In genomic region chr12:28589090-28589868, GRCm38 (mm10) we compare ENCODE assay signal across 2 mouse cellular contexts.
TF ChIP-seq lines count a peak whose summit lies in the region.

No protein-coding gene starts in this region.

TF ChIP-seq in C2C12, 6 proteins besides CTCF, POLR2A, EP300 and RAD21 (continued from another document):
- no peak for TF ChIP-seq MYOD1 (IDR thresholded peaks at IDR 0.05; ENCODE audit: control insufficient read depth, insufficient read length, low read depth)
- TF ChIP-seq USF1 (IDR thresholded peaks at IDR 0.05; ENCODE audit: low read depth), result no peak

TF ChIP-seq in myocyte, 11 proteins besides CTCF, POLR2A, EP300 and RAD21 (continued from another document):
- TF ChIP-seq USF1 (IDR thresholded peaks at IDR 0.05; ENCODE audit: low read depth), result no peak
